In the genomic region with DNA sequence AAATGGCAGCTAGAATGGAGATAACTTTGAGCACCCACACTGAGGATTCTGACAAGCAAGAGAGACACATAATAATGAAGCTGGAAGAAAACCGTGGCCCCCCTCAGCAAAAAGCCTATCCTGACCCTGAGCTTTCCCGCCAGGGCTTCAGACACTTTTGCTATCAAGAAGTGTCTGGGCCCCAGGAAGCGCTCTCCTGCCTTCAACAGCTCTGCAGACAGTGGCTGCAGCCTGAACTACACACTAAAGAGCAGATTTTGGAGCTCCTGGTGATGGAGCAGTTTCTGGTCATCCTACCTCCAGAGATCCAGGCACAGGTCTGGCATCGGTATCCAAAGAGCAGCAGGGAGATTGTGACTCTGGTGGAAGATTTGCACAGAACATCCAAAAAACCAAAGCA, we compare ENCODE assay signal across 1 mouse cellular context.
TF ChIP-seq lines count a peak whose summit lies in the region.

No protein-coding gene starts in this region.

TF ChIP-seq in MEL, 35 proteins besides CTCF, POLR2A, EP300 and RAD21:
- TF ChIP-seq USF2 (IDR thresholded peaks at IDR 0.05; ENCODE audit: borderline replicate concordance in 1 of 2, insufficient read depth in 1 of 2, low read depth in 1 of 2, low read length in 2 of 2) (no peak), ZMIZ1 (IDR thresholded peaks at IDR 0.05; ENCODE audit: low read depth, low read length) (no peak), ETS1 (IDR thresholded peaks at IDR 0.05; ENCODE audit: low read depth, low read length) (no peak), MXI1 (IDR thresholded peaks at IDR 0.05; ENCODE audit: low read depth, low read length) (no peak), TBP (IDR thresholded peaks at IDR 0.05; ENCODE audit: low read depth, low read length) (no peak), NRF1 (IDR thresholded peaks at IDR 0.05; ENCODE audit: insufficient read depth, low read depth, low read length, poor library complexity, severe bottlenecking) (no peak), ELF1 (IDR thresholded peaks at IDR 0.05; ENCODE audit: low read depth, low read length) (no peak), GABPA (IDR thresholded peaks at IDR 0.05; ENCODE audit: low read depth, low read length) (no peak), ZKSCAN1 (IDR thresholded peaks at IDR 0.05; ENCODE audit: low read depth, low read length) (no peak), TAL1 (IDR thresholded peaks at IDR 0.05; ENCODE audit: low read length) (no peak), SMC3 (IDR thresholded peaks at IDR 0.05; ENCODE audit: low read depth, low read length) (no peak), E2F4 (IDR thresholded peaks at IDR 0.05; ENCODE audit: borderline replicate concordance, low read depth, low read length) (no peak), RCOR1 (IDR thresholded peaks at IDR 0.05; ENCODE audit: low read depth, low read length) (no peak), CHD2 (IDR thresholded peaks at IDR 0.05; ENCODE audit: low read length) (no peak), MYC (IDR thresholded peaks at IDR 0.05; ENCODE audit: low read depth, low read length) (no peak), POLR2AphosphoS5 (IDR thresholded peaks at IDR 0.05; ENCODE audit: borderline replicate concordance, low read depth, low read length) (no peak)
TF ChIP-seq in MEL: peak in this region for 0.
